In genomic region chr9:116928338-116928737, GRCm38 (mm10) we compare ENCODE assay signal across 20 mouse cellular contexts.
DNase-seq lines count a peak whose midpoint lies in the region; ATAC-seq and TF ChIP-seq lines count a peak whose summit lies in the region.
"Had no signal": no experiment of that assay in that cellular context is flagged by ENCODE, and none has a peak within 500 bp of the region (broad histone marks: within the 10 kb centered on the region; RNA-seq: fewer than 3 reads in every experiment).

No protein-coding gene starts in this region.

- ATAC-seq in forebrain, embryonic 14.5 days: no peak
- ATAC-seq in forebrain, embryonic 16.5 days: no peak
- no peak for ATAC-seq in limb, embryonic 11.5 days (ENCODE audit: insufficient number of reproducible peaks, low FRiP score, low TSS enrichment, low read depth)
- ATAC-seq: forebrain, embryonic 13.5 days; inflammation-experienced regulatory T-cells, adult 6 months; intestine, postnatal 0 days had no signal

- TF ChIP-seq CTCF in kidney, adult 2 months (conservative IDR thresholded peaks at IDR 0.05; ENCODE audit: insufficient read depth, insufficient read length, low read depth, low read length): no peak
- TF ChIP-seq CTCF in brain, embryonic 14.5 days (IDR thresholded peaks at IDR 0.05; ENCODE audit: borderline replicate concordance, extremely low read depth, insufficient read depth, insufficient read length): no peak

- peaks cover 4% of the 10 kb centered on the region; the same call in 1 of the 2 replicates for H3K27me3 ChIP-seq in forebrain, embryonic 14.5 days (replicated peaks; ENCODE audit: control insufficient read depth, insufficient read depth, low read length)
- H3K27me3 ChIP-seq in forebrain, embryonic 16.5 days (replicated peaks; ENCODE audit: control insufficient read depth, insufficient read depth, low read length): peaks cover 9% of the 10 kb centered on the region
- H3K27me3 ChIP-seq in kidney, adult 2 months (replicated peaks; ENCODE audit: control insufficient read depth, insufficient read depth, low read length): no peaks in the 10 kb centered on the region
- no peaks in the 10 kb centered on the region for H3K27me3 ChIP-seq in limb, embryonic 11.5 days (ENCODE audit: control insufficient read depth, insufficient read depth, low read length)
- H3K27me3 ChIP-seq: CH12.LX; heart, embryonic 13.5 days had no signal

- no peaks in the 10 kb centered on the region for H3K4me1 ChIP-seq in forebrain, embryonic 14.5 days (ENCODE audit: control insufficient read depth, insufficient read depth, low read length)
- no peaks in the 10 kb centered on the region for H3K4me1 ChIP-seq in forebrain, embryonic 16.5 days (replicated peaks; ENCODE audit: control insufficient read depth, insufficient read depth, low read length)
- H3K4me1 ChIP-seq in kidney, adult 2 months (ENCODE audit: control insufficient read depth, insufficient read depth, low read length): no peaks in the 10 kb centered on the region
- no peaks in the 10 kb centered on the region; the same call in 1 of the 2 replicates for H3K4me1 ChIP-seq in limb, embryonic 11.5 days (ENCODE audit: control insufficient read depth, insufficient read depth, low read length)

- H3K27ac ChIP-seq in forebrain, embryonic 14.5 days (ENCODE audit: low read depth, low read length): no peak overlapping the region
- H3K27ac ChIP-seq in forebrain, embryonic 16.5 days (ENCODE audit: low read length): no peak overlapping the region
- H3K27ac ChIP-seq in kidney, adult 2 months (ENCODE audit: insufficient read depth, low read depth, low read length): no peak overlapping the region
- H3K27ac ChIP-seq in limb, embryonic 11.5 days (replicated peaks; ENCODE audit: low read depth, low read length): no peak overlapping the region
- H3K27ac ChIP-seq: embryonic facial prominence, embryonic 10.5 days; forebrain, embryonic 13.5 days; heart, embryonic 13.5 days; hindbrain, embryonic 15.5 days had no signal

- DNase-seq in forebrain, embryonic 14.5 days (ENCODE audit: low spot score): peak; percentile 35
- DNase-seq in kidney, postnatal 10 days: peak; percentile 39
- DNase-seq in kidney, adult 2 months: no peak
- peak; percentile 54 for DNase-seq in brain, embryonic 14.5 days (ENCODE audit: low read depth)
- peak; percentile 36 for DNase-seq in limb, embryonic 11.5 days (ENCODE audit: low spot score)
- no peak for DNase-seq in lung, postnatal 4 days
- no peak for DNase-seq in frontal cortex, postnatal 14 days (ENCODE audit: low spot score in 2 of 2)
- DNase-seq: adrenal gland, adult 2 months; adrenal gland, postnatal 25 days; cerebellum, adult 9-10 months; gastrocnemius, postnatal 14 days; heart, postnatal 36 days had no signal

- H3K9ac ChIP-seq in forebrain, embryonic 14.5 days (ENCODE audit: low read length): no peak overlapping the region
- no peak overlapping the region for H3K9ac ChIP-seq in forebrain, embryonic 16.5 days (replicated peaks; ENCODE audit: low read depth, low read length)
- no peak overlapping the region for H3K9ac ChIP-seq in limb, embryonic 11.5 days (ENCODE audit: low read length)
- H3K9ac ChIP-seq: forebrain, embryonic 13.5 days; heart, embryonic 13.5 days; hindbrain, embryonic 15.5 days had no signal

- H3K4me3 ChIP-seq in forebrain, embryonic 14.5 days (ENCODE audit: low read depth, low read length): no peak overlapping the region
- H3K4me3 ChIP-seq in forebrain, embryonic 16.5 days (replicated peaks; ENCODE audit: low read length): no peak overlapping the region
- no peak overlapping the region for H3K4me3 ChIP-seq in kidney, adult 2 months (ENCODE audit: insufficient read depth, low read depth, low read length)
- no peak overlapping the region for H3K4me3 ChIP-seq in limb, embryonic 11.5 days (ENCODE audit: low read depth, low read length)
- H3K4me3 ChIP-seq: embryonic facial prominence, embryonic 10.5 days; forebrain, embryonic 13.5 days; heart, embryonic 13.5 days; hindbrain, embryonic 15.5 days had no signal

- H3K4me2 ChIP-seq in forebrain, embryonic 14.5 days (ENCODE audit: low read length): no peak overlapping the region
- H3K4me2 ChIP-seq in forebrain, embryonic 16.5 days (ENCODE audit: low read length): no peak overlapping the region
- H3K4me2 ChIP-seq in limb, embryonic 11.5 days (ENCODE audit: low read depth, severe bottlenecking): no peak overlapping the region
- H3K4me2 ChIP-seq: forebrain, embryonic 13.5 days; heart, embryonic 13.5 days; hindbrain, embryonic 15.5 days had no signal

- H3K36me3 ChIP-seq in forebrain, embryonic 14.5 days (ENCODE audit: control insufficient read depth, insufficient read depth, low read length): no peaks in the 10 kb centered on the region
- no peaks in the 10 kb centered on the region for H3K36me3 ChIP-seq in forebrain, embryonic 16.5 days (ENCODE audit: control insufficient read depth, insufficient read depth)
- no peaks in the 10 kb centered on the region for H3K36me3 ChIP-seq in kidney, adult 2 months (ENCODE audit: control insufficient read depth, insufficient read depth, low read length)
- no peaks in the 10 kb centered on the region for H3K36me3 ChIP-seq in limb, embryonic 11.5 days (ENCODE audit: control insufficient read depth, insufficient read depth, low read length)
- H3K36me3 ChIP-seq: embryonic facial prominence, embryonic 10.5 days; hindbrain, embryonic 15.5 days had no signal

- no peaks in the 10 kb centered on the region for H3K9me3 ChIP-seq in forebrain, embryonic 14.5 days (replicated peaks; ENCODE audit: control insufficient read depth, low read length)
- H3K9me3 ChIP-seq in forebrain, embryonic 16.5 days (ENCODE audit: control insufficient read depth, low read length): no peaks in the 10 kb centered on the region
- no peaks in the 10 kb centered on the region for H3K9me3 ChIP-seq in limb, embryonic 11.5 days (ENCODE audit: control insufficient read depth, low read length)
- H3K9me3 ChIP-seq: embryonic facial prominence, embryonic 10.5 days; forebrain, embryonic 13.5 days; heart, embryonic 13.5 days; hindbrain, embryonic 15.5 days had no signal

- no peak for TF ChIP-seq POLR2A in kidney, adult 2 months (IDR thresholded peaks at IDR 0.05; ENCODE audit: low read depth, low read length)
- no peak for TF ChIP-seq POLR2A in brain, embryonic 14.5 days (IDR thresholded peaks at IDR 0.05; ENCODE audit: borderline replicate concordance, extremely low read depth, insufficient read depth, insufficient read length, poor library complexity, severe bottlenecking)

- WGBS in forebrain, embryonic 14.5 days: 11% methylated on average over 10 of the region's 10 CpGs
- WGBS in forebrain, embryonic 16.5 days: 15% methylated on average over 10 of the region's 10 CpGs
- WGBS in kidney, adult 2 months: 27% methylated on average over 10 of the region's 10 CpGs
- WGBS in limb, embryonic 11.5 days: 20% methylated on average over 10 of the region's 10 CpGs

Comparison
In these comparisons a context has a peak if more than half of its experiments do, and no peak if none do; other contexts are left out.
1. DNase-seq: peak in forebrain, embryonic 14.5 days (single experiment), kidney, postnatal 10 days (single experiment), brain, embryonic 14.5 days (single experiment) and limb, embryonic 11.5 days (single experiment); none in kidney, adult 2 months (single experiment), lung, postnatal 4 days (0 of 2) and frontal cortex, postnatal 14 days (0 of 2).